Mouse (Mus musculus) macrophage (primary cell): ENCODE data around the gene Mrpl57. TPM values are rescaled to one million over a fixed set of nuclear protein-coding genes. Genes with fewer than 3 reads are reported as not detected.
"Not testable (repeated sequence)": the region's sequence is repeated elsewhere in the genome, so short reads cannot be mapped to it uniquely, and the experiment has no call there.

ENCODE experiments used
- H3K27ac ChIP-seq: fragments of 350-480 bp; formaldehyde crosslinking; 2 replicates; pipeline ENCODE4 v1.9.0; 2021
- H3K36me3 ChIP-seq: fragments of 350-480 bp; formaldehyde crosslinking; 2 replicates; pipeline ENCODE4 v1.9.0; 2021; ENCODE audit errors: inconsistent target
- H3K4me3 ChIP-seq: fragments of 350-480 bp; formaldehyde crosslinking; 2 replicates; pipeline ENCODE4 v1.9.0; 2021; ENCODE audit errors: inconsistent target
- H3K79me2 ChIP-seq: fragments of 350-480 bp; formaldehyde crosslinking; 2 replicates; pipeline ENCODE4 v1.9.0; 2021; ENCODE audit errors: inconsistent target
- WGBS: methylation state at CpG from one replicate; pipeline ENCODE4 v1.1.7; 2026; ENCODE audit warnings: inconsistent platforms; ENCODE audit not compliant: missing documents; 5-methylcytosine and 5-hydroxymethylcytosine counted together
- polyA plus RNA-seq: library from polyadenylated mRNA; stranded (reverse); fragments of 250-400 nt; gene quantifications from 3 replicates; pipeline ENCODE4 v1.2.4, GENCODE M21; 2018; ENCODE audit warnings: inconsistent platforms

Mrpl57 gene
- polyA plus RNA-seq, 1 experiment from 2014 or later: 21.8 TPM

DNA sequence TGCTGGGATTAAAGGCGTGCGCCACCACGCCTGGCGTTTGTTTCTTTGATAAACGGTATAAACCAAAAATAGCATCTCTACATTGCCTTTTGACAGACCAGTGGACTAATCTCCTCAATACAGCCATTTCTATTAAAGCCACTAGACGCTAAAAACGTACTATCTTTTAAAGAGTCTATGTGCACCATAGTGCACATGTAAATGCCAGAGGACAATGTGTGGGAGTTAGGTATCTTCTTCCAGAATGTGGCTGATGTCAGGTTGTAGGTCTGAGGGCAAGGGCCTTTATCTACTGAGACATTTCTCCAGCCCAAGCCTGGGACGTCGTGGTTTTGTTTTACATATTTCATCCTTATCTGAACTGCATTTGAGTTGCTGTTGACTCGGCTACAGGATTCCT lies 9.1 kb downstream of the Mrpl57 start:
- Histone ChIP-seq H3K79me2 (no peaks in the 10 kb centered on the region), H3K36me3 (peaks cover 45% of the 10 kb centered on the region), H3K4me3 (no peak overlapping the region), H3K27ac (no peak overlapping the region)
- WGBS: 89% methylated on average over 10 of the region's 10 CpGs

DNA sequence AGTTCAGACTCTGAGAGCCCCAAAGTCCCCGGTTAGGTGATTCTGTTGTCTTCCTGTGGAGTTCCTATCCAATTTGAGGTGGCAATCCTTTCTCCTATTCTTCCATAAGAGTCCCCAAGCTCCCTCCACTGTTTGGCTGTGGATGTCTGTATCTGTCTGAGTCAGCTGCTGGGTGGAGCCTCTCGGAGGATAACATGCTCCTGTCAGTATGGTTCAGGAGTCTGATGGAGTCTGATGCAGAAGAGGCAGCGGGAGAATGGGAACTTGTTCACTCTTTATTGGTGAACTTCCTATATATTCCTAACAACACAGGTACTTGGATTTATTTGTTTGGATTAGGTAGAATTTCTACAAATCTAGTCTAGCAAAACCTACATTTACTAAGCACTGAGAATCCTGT lies 18.5 kb downstream of the Mrpl57 start:
- no peak overlapping the region for H3K4me3 ChIP-seq
- peaks cover 48% of the 10 kb centered on the region for H3K36me3 ChIP-seq
- WGBS: 98% methylated on average over 3 of the region's 3 CpGs
- no peak overlapping the region for H3K27ac ChIP-seq
- H3K79me2 ChIP-seq: no peaks in the 10 kb centered on the region

DNA sequence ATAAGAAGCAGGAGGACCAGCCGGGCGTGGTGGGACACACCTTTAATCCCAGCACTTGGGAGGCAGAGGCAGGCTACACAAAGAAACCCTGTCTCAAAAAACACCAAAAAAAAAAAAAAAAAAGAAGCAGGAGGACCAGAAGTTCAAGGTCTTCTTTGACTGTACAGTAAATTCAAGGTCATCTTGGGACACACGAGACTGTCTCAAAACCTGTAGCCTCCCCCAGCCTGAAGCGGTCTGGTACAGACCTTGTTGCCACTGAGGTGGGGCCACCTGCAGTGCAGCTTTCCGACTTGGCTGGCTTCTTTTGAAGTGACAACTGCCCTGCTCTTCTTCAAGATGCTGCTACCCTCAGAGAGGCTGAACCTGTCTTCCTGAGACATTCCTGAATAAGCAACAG lies 22.0 kb downstream of the Mrpl57 start:
- H3K36me3 ChIP-seq: peaks cover 19% of the 10 kb centered on the region; the same call in 1 of the 2 replicates
- 100% methylated on average over 3 of the region's 5 CpGs for WGBS

DNA sequence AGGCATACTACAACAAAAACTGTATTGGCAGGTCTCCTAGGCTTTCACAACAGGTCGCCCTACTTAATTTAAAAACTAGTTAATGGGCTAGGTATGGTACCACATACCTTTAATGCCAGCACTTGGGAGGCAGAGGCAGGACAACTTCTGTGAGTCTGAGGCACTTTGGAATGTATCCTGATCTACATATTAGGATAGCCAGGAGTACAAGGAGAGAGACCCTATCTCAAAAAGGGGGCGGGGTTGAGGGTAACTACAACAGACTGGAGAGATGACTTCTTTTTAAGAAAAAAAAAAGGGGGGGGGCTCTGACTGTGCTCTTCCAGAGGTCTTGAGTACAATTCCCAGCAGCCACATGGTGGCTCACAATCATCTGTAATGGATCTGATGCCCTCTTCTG lies 22.6 kb downstream of the Mrpl57 start:
- no peaks in the 10 kb centered on the region for H3K79me2 ChIP-seq
- H3K36me3 ChIP-seq: peaks cover 13% of the 10 kb centered on the region; the same call in 1 of the 2 replicates
- H3K27ac ChIP-seq: no peak overlapping the region
- no peak overlapping the region for H3K4me3 ChIP-seq
- 100% methylated on average over 2 of the region's 2 CpGs for WGBS

More for the DNA sequence above, 22.0 kb downstream of the Mrpl57 start:
- H3K79me2 ChIP-seq, H3K27ac ChIP-seq, H3K4me3 ChIP-seq: not testable (repeated sequence)

DNA sequence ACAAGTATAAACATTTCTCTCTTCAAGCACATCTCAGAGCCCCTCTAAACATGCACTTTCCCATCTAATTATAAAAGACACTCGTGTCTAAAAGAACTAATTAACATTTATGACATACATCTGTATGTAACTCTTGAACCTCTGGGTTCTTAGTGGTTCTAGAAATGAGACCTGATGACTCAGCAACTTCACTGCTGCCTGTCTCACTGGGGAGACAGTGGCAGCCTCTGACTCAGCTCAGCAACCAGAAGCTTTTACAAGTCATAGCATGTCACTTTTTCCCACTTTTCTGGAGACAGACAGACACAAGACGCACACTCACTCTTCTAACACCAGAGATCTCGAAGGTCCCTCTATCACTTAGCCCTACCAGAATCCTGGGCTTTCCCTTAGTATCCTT lies 24.3 kb downstream of the Mrpl57 start:
- WGBS: 84% methylated on average over 3 of the region's 3 CpGs
- H3K79me2 ChIP-seq: no peaks in the 10 kb centered on the region
- peaks cover 11% of the 10 kb centered on the region; the same call in 1 of the 2 replicates for H3K36me3 ChIP-seq
- H3K27ac ChIP-seq: no peak overlapping the region
- H3K4me3 ChIP-seq: no peak overlapping the region

DNA sequence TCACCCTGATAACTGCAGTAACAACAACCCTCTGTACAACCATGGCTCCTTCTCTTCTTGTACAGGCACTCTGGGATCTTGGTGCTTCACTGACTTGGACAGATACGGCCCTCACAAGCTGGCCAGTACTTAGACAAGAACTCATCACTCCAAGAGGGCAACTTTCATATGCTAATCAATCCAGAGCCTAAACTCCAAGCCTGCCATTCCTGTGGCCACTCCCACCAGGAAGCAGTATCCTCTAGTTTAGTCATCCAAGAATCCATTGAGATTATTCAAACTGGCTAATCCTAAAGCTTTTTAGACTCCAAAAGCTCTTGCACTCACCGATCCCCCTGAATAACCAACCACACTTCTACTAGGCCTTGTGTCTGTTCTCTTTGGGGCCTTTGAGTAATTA lies 26.9 kb downstream of the Mrpl57 start:
- no peaks in the 10 kb centered on the region for H3K79me2 ChIP-seq
- no peak overlapping the region for H3K27ac ChIP-seq
- WGBS: 92% methylated on average over 2 of the region's 2 CpGs
- H3K4me3 ChIP-seq: no peak overlapping the region
- no peaks in the 10 kb centered on the region for H3K36me3 ChIP-seq

DNA sequence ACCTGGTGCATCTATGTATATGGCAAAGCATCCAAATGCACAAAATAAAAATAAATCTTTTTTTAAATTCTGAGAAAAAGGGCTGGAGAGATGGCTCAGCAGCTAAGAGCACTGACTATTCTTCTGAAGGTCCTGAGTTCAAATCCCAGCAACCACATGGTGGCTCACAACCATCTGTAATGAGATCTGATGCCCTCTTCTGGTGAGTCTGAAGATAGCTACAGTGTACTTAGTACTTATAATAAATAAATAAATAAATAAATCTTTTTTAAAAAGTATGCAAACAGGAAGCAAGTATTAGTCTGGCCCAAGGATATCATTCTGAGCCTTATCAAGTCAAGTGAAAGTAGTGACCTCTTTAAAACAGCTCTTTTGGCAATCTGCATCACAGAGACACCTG lies 30.0 kb downstream of the Mrpl57 start:
- not testable (repeated sequence) for H3K27ac ChIP-seq, H3K79me2 ChIP-seq, H3K4me3 ChIP-seq
- peaks cover 12% of the 10 kb centered on the region; the same call in 1 of the 2 replicates for H3K36me3 ChIP-seq

DNA sequence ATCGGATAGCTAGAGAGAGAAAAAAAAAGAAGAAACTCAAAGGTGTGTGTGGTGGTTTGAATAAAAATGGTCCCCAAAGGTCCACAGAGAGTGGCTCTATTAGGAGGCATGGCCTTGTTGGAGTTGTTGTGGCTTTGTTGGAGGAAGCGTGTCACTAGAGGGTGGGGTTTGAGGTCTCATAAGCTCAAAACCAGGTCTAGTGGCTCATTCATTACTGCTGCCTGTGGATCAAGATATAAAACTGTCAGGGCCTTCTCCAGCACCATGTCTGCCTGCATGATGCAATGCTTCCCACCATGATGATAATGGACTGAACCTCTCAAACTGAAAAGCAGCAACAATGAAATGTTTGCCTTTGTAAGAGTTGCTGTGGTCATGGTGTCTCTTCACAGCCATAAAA lies 32.6 kb downstream of the Mrpl57 start:
- Histone ChIP-seq H3K27ac (no peak overlapping the region), H3K4me3 (no peak overlapping the region), H3K79me2 (no peaks in the 10 kb centered on the region; the same call in 1 of the 2 replicates), H3K36me3 (peaks cover 12% of the 10 kb centered on the region; the same call in 1 of the 2 replicates)
- WGBS: 100% methylated on average over 2 of the region's 2 CpGs

DNA sequence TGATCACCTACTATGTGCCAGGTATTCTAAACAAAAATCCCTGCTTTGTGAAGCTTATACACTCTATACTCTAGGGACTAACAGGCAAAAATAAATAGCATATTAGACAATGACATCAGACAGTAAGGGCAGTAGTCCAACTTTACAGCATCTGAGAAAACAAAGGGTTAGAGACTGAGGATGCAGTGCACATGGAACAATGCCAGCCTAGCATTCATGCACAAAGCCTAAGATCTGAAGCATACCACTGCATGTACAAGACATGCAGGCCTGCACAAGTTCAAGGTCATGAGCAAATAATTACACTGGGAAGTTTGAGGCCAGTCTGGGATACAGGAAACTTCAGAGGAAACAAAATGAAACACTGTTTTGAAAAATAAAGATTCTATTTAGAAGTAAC lies 33.5 kb downstream of the Mrpl57 start:
- peaks cover 12% of the 10 kb centered on the region; the same call in 1 of the 2 replicates for H3K36me3 ChIP-seq
- no peak overlapping the region for H3K4me3 ChIP-seq
- H3K79me2 ChIP-seq: no peaks in the 10 kb centered on the region; the same call in 1 of the 2 replicates
- H3K27ac ChIP-seq: no peak overlapping the region

DNA sequence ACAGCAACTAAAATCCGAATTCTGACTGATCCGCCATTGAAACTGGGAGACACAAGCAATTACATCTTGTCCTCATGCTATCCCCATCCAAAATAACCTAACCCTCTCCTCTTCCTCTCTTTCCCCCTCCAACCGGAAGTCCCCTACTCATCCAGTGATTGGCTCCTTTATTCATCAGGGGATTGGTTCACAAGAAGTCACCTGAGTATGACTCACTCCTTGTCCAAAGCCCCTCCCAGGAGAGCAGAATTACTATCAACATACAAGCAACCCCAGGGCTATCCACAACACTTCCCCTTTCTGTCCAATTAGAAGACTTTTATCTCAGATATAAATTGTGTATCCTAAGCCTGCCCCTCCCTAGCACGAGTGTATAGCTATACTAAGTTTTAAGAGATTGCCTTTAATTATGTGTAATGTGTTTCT lies 36.0 kb downstream of the Mrpl57 start:
- Histone ChIP-seq H3K36me3 (peaks cover 12% of the 10 kb centered on the region; the same call in 1 of the 2 replicates), H3K4me3 (no peak overlapping the region), H3K79me2 (peaks cover 8% of the 10 kb centered on the region; the same call in 1 of the 2 replicates), H3K27ac (no peak overlapping the region)
- 76% methylated on average over 4 of the region's 4 CpGs for WGBS

DNA sequence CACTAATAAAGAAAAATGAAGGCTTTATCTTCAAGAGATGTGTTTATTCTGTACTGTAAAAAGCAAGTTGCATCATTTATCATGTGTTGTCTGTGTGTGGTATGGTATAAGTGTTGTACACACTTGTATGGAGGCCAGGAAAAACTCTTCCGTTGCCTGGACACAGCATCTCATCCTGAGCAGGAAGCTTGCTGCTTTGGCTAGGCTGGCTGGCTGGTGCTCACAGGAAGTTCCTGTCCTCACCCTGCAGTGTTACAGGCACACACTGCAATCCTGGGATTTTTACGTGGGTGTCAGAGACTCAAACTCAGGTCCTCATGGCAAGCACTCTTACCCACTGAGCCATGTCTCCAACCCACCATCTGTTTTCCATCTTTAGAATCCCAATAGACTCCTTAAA lies 37.1 kb downstream of the Mrpl57 start:
- Histone ChIP-seq H3K79me2 (peaks cover 14% of the 10 kb centered on the region; the same call in 1 of the 2 replicates), H3K36me3 (peaks cover 12% of the 10 kb centered on the region; the same call in 1 of the 2 replicates), H3K4me3 (no peak overlapping the region), H3K27ac (no peak overlapping the region)
- 76% methylated on average over 2 of the region's 2 CpGs for WGBS

DNA sequence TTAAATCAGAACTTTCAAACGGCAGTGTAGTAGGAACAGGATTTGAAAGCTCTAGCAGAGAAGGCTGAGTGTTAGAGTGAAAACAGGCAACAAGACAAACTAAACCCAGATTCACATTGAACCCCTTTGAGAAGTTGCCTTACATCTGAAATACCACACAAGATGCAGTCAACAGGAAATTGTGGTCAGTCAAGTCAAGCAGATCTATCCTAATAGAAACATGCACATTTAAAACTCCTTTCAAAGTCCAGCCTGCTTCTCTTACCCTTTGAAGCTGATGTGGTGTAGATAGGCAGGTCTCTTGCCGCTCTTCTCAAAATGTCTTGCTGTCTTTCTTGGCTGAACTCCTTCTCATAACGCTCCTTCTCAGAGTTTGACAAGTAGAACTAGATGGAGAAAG lies 39.2 kb downstream of the Mrpl57 start:
- no peak overlapping the region for H3K27ac ChIP-seq
- no peak overlapping the region for H3K4me3 ChIP-seq
- 84% methylated on average over 3 of the region's 3 CpGs for WGBS
- peaks cover 7% of the 10 kb centered on the region; the same call in 1 of the 2 replicates for H3K36me3 ChIP-seq
- H3K79me2 ChIP-seq: peaks cover 33% of the 10 kb centered on the region; the same call in 1 of the 2 replicates

DNA sequence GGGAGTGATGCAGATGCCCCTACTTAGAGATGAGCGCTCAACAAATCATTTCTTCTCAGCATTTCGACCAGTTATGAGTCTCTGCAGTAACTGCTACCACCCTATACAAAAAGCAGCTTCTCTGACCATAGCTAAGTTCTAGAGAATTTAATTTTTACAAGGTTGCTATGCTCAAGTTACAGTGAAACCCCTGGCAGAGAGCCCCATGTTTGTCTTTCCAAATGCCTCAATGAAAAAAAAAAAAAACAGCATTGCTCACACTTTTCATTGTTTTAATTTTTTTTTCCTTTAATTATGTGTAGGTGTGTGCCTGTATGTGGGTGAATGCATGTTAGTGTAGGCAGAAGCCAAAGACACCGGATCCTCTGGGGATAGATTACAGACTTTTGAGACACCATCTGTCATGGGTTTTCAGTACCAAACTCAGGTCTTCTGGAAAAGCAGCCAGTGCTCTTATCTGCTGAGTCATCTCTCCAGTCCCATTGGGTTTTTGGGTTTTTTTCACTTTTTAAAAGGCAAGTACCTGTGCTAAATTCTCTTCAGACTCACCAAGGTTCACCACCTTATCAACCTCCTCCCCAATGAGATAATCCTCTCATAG lies 40.7 kb downstream of the Mrpl57 start:
- Histone ChIP-seq H3K27ac (no peak overlapping the region), H3K4me3 (no peak overlapping the region), H3K79me2 (peaks cover 46% of the 10 kb centered on the region; the same call in 1 of the 2 replicates), H3K36me3 (peaks cover 6% of the 10 kb centered on the region; the same call in 1 of the 2 replicates)
- WGBS: 98% methylated on average over 3 of the region's 3 CpGs

DNA sequence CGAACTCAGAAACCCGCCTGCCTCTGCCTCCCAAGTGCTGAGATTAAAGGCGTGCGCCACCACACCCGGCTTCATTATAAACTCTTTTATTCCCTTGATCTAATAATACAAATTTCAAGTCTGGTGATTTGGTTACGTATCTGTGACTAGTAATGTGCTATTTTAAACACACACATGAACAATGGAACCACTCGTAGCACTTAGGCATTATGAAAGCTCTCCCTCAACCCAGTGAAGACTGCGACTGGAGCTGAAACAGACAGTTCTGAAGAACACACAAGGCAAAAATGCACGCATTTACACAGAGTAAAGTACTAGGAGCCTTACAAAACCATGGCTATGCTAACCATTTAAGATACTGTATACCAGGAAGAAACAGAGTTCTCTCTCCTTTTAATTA lies 51.9 kb downstream of the Mrpl57 start:
- no peaks in the 10 kb centered on the region for H3K36me3 ChIP-seq
- WGBS: 92% methylated on average over 7 of the region's 9 CpGs
- H3K4me3 ChIP-seq: no peak overlapping the region
- H3K27ac ChIP-seq: no peak overlapping the region
- peaks cover 84% of the 10 kb centered on the region for H3K79me2 ChIP-seq
